ENCODE assay signal across 9 mouse cellular contexts in genomic region chr17:84274163-84274562, GRCm38 (mm10).
DNase-seq lines count a peak whose midpoint lies in the region; ATAC-seq lines count a peak whose summit lies in the region.
"Had no signal": no experiment of that assay in that cellular context is flagged by ENCODE, and none has a peak within 500 bp of the region (broad histone marks: within the 10 kb centered on the region; RNA-seq: fewer than 3 reads in every experiment).

No protein-coding gene starts in this region.

- WGBS in heart, embryonic 11.5 days (ENCODE audit: insufficient replicate concordance) = 40% methylated on average over 6 of the region's 6 CpGs
- 44% methylated on average over 6 of the region's 6 CpGs for WGBS in heart, embryonic 12.5 days
- WGBS in macrophage (ENCODE audit: missing documents) = 87% methylated on average over 6 of the region's 6 CpGs

- H3K9me3 ChIP-seq in heart, embryonic 11.5 days (replicated peaks; ENCODE audit: control insufficient read depth, low read length) = no peaks in the 10 kb centered on the region
- H3K9me3 ChIP-seq in heart, embryonic 12.5 days (replicated peaks) = no peaks in the 10 kb centered on the region

- H3K36me3 ChIP-seq in heart, embryonic 11.5 days (ENCODE audit: control insufficient read depth, insufficient read depth, low read length) = no peaks in the 10 kb centered on the region
- H3K36me3 ChIP-seq in heart, embryonic 12.5 days = no peaks in the 10 kb centered on the region
- no peaks in the 10 kb centered on the region for H3K36me3 ChIP-seq in macrophage (ENCODE audit: inconsistent target)

- no peak overlapping the region for H3K9ac ChIP-seq in heart, embryonic 11.5 days (ENCODE audit: low read depth, low read length)
- H3K9ac ChIP-seq in heart, embryonic 12.5 days = 0 out of 2 replicates have a peak overlapping the region, but pooled peaks have one; percentile 3

- no peaks in the 10 kb centered on the region for H3K79me2 ChIP-seq in macrophage (ENCODE audit: inconsistent target)

- H3K4me1 ChIP-seq in heart, embryonic 11.5 days (ENCODE audit: control insufficient read depth, insufficient read depth, low read length) = peaks cover 35% of the 10 kb centered on the region
- H3K4me1 ChIP-seq in heart, embryonic 12.5 days (replicated peaks) = peaks cover 59% of the 10 kb centered on the region

- no peak for DNase-seq in heart, adult 18-20 months
- DNase-seq in T-cell, adult 2 months (ENCODE audit: low spot score) = peak; percentile 37
- DNase-seq in ovary, postnatal 36 days (ENCODE audit: low spot score) = no peak
- no peak for DNase-seq in frontal cortex, adult 2 months (ENCODE audit: extremely low spot score in 1 of 2, low spot score in 1 of 2)
- DNase-seq: cerebellum, adult 9-10 months had no signal

- no peak overlapping the region for H3K4me2 ChIP-seq in heart, embryonic 11.5 days
- H3K4me2 ChIP-seq in heart, embryonic 12.5 days = no peak overlapping the region

- no peak overlapping the region for H3K4me3 ChIP-seq in heart, embryonic 11.5 days (ENCODE audit: low read depth, low read length)
- H3K4me3 ChIP-seq in heart, embryonic 12.5 days = no peak overlapping the region
- H3K4me3 ChIP-seq in macrophage (ENCODE audit: inconsistent target) = no peak overlapping the region

- no peaks in the 10 kb centered on the region for H3K27me3 ChIP-seq in heart, embryonic 11.5 days (ENCODE audit: control insufficient read depth, insufficient read depth, low read length)
- H3K27me3 ChIP-seq in heart, embryonic 12.5 days (replicated peaks) = no peaks in the 10 kb centered on the region

- peak overlapping the region; percentile 90 for H3K27ac ChIP-seq in heart, embryonic 11.5 days (ENCODE audit: low read depth, low read length)
- peak overlapping the region; percentile 87 for H3K27ac ChIP-seq in heart, embryonic 12.5 days (ENCODE audit: poor library complexity, severe bottlenecking)
- peak overlapping the region; percentile 85 for H3K27ac ChIP-seq in macrophage

- ATAC-seq in heart, embryonic 11.5 days (replicated peaks; ENCODE audit: insufficient number of reproducible peaks, low FRiP score, low TSS enrichment) = no peak
- ATAC-seq in heart, embryonic 12.5 days (ENCODE audit: insufficient number of reproducible peaks, low FRiP score) = no peak
- no peak for ATAC-seq in megakaryocyte progenitor cell, adult 5-6 weeks (replicated peaks; ENCODE audit: poor library complexity)
